Mouse (Mus musculus): ENCODE measurements around the gene Reln.

DNA sequence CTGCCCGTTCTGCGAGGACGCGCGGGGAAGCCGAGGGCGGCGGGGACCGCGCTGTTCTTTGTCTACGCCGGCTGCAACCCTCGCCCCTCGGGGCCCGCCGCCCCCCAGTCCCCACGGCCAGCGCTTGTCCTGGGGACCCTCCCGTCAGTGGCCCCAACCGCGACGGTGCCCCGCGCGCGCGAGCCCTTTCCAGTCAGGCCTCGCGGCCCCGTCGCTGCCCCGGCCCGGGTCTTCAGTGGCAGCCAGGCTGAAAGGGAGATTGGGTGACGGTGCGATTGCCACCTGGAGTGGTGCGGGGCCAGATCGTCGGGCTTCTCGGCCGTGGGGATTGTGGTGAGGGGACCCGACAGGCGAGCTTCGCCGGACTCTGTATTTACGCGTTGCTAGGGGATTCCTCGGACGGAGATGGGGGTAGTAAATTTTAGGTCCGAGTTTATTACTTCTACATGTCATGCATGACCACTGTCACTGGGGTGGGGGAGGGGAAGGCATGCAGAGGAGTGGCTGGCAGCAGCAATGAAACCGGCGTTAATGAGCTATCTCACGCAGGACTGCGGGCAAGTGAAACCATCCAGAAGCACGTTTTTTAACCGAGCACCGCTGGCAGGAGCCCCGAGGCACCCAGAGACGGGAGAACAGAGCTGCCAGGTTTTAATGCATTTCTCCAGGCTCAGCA lies 612 bp upstream of the Reln start:
- no peak for TF ChIP-seq CTCF (IDR thresholded peaks at IDR 0.05)
- no peak for TF ChIP-seq EP300 (IDR thresholded peaks at IDR 0.05)
